Mouse (Mus musculus): ENCODE data around the gene Evc2. TPM values are rescaled to one million over a fixed set of nuclear protein-coding genes. Genes with fewer than 3 reads are reported as not detected.

Gene Evc2
- polyA plus RNA-seq, 1 experiment from 2014 or later, result 21.6 TPM

DNA sequence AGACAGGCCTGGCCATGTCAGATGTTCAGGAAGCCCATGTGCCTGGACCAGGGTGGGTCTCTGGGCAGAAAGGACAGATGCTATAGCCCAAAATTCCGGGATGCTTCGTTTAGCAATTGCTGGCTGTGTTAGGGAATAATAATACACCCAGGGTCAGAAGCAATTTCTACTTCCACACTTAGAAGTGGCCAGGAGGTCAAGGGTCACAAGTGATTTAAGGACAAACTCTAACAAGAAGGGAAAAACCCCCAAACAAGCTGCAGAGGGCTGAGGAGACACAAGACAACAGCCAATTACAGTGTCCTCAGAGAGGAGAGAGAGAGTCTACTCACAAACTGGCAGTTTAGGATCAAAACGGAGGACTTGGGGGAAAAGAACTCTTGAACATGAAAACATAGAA is 3.2 kb upstream of the Evc2 start:
- no peak for TF ChIP-seq CTCF (IDR thresholded peaks at IDR 0.05; ENCODE audit: low read depth)
- H3K27me3 ChIP-seq (ENCODE audit: insufficient read depth, low read length), result no peaks in the 10 kb centered on the region
- DNase-seq (peak; percentile 14), ATAC-seq (ENCODE audit: insufficient read depth) (no peak)
- peaks cover 12% of the 10 kb centered on the region; the same call in 1 of the 2 replicates for H3K36me3 ChIP-seq (ENCODE audit: insufficient read depth)
- no peak overlapping the region for H3K9ac ChIP-seq
- no peaks in the 10 kb centered on the region for H3K9me3 ChIP-seq (ENCODE audit: low read depth, low read length)
- WGBS, result 70% methylated on average over 3 of the region's 3 CpGs
- no peak overlapping the region for H3K27ac ChIP-seq (ENCODE audit: low read depth)
- peaks cover 23% of the 10 kb centered on the region; the same call in 1 of the 2 replicates for H3K4me1 ChIP-seq (ENCODE audit: insufficient read depth)
- no peak overlapping the region; the same call in 1 of the 2 replicates for H3K4me2 ChIP-seq
- H3K4me3 ChIP-seq (ENCODE audit: low read depth, low read length), result no peak overlapping the region

- H3K27ac ChIP-seq (ENCODE audit: low read depth), result peak within 1 kb of the TSS; percentile 79
- DNase-seq, result peak; percentile 90
- H3K9ac ChIP-seq, result peak within 1 kb of the TSS; percentile 77
- no peaks in the 10 kb centered on the region for H3K27me3 ChIP-seq (ENCODE audit: insufficient read depth, low read length)
- peak within 1 kb of the TSS; percentile 88 for H3K4me2 ChIP-seq
- peak within 1 kb of the TSS; percentile 69 for H3K4me3 ChIP-seq (ENCODE audit: low read depth, low read length)
- peaks cover 23% of the 10 kb centered on the region; the same call in 1 of the 2 replicates for H3K4me1 ChIP-seq (ENCODE audit: insufficient read depth)
- no peaks in the 10 kb centered on the region for H3K9me3 ChIP-seq (ENCODE audit: low read depth, low read length)
- ATAC-seq (ENCODE audit: insufficient read depth), result peak; percentile 72
- H3K36me3 ChIP-seq (ENCODE audit: insufficient read depth), result peaks cover 7% of the 10 kb centered on the region; the same call in 1 of the 2 replicates
- TF ChIP-seq CTCF (IDR thresholded peaks at IDR 0.05; ENCODE audit: low read depth), result no peak; the same call in 1 of the 2 replicates
- under 1% methylated on average over 48 of the region's 48 CpGs for WGBS
These were observed 1.7 kb upstream of the Evc2 start, which contains the start of gene Evc for GRCm38 (mm10) chr5:37336485-37337105. TSS of gene Evc (minus strand) at chr5:37336894.

DNA sequence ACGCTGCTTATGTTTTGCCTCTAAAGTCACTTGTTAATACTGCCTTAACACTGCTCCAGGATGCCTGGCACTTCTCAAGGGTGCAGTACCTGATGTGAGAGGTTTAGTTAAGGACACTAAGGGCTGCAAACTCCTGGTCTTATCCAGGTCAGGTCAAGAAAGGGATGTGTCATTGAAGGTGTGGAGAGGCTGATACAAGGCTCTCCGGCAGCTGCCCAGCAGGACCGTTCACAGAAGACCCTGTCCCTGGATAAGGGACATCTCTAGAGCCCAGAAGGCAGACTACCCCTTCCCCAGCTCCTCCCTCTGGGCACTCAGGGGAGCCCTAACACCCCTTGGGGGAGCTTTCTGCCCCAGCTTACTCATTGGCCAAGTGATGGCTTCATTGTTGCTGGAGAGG is 603 bp upstream of the Evc2 start:
- Histone ChIP-seq H3K27me3 (ENCODE audit: insufficient read depth, low read length) (no peaks in the 10 kb centered on the region), H3K4me2 (peak overlapping the region; percentile 88), H3K9me3 (ENCODE audit: low read depth, low read length) (no peaks in the 10 kb centered on the region), H3K9ac (peak overlapping the region; percentile 68), H3K4me1 (ENCODE audit: insufficient read depth) (peaks cover 23% of the 10 kb centered on the region; the same call in 1 of the 2 replicates), H3K4me3 (ENCODE audit: low read depth, low read length) (peak overlapping the region; percentile 63), H3K36me3 (ENCODE audit: insufficient read depth) (no peaks in the 10 kb centered on the region), H3K27ac (ENCODE audit: low read depth) (peak overlapping the region; percentile 79)
- TF ChIP-seq CTCF (IDR thresholded peaks at IDR 0.05; ENCODE audit: low read depth), result no peak
- ATAC-seq (ENCODE audit: insufficient read depth) (no peak), DNase-seq (no peak)
- WGBS, result 67% methylated on average over 3 of the region's 3 CpGs

GRCm38 (mm10) chr5:37343962-37344361 is 5.7 kb downstream of the Evc2 start:
- H3K9me3 ChIP-seq (ENCODE audit: low read depth, low read length), result no peaks in the 10 kb centered on the region
- no peak overlapping the region for H3K9ac ChIP-seq
- TF ChIP-seq CTCF (IDR thresholded peaks at IDR 0.05; ENCODE audit: low read depth), result no peak
- H3K4me2 ChIP-seq, result no peak overlapping the region
- H3K27me3 ChIP-seq (ENCODE audit: insufficient read depth, low read length), result no peaks in the 10 kb centered on the region
- H3K4me1 ChIP-seq (ENCODE audit: insufficient read depth), result 0 out of 2 replicates have a peak, but pooled peaks cover 3% of the 10 kb centered on the region
- no peak overlapping the region for H3K27ac ChIP-seq (ENCODE audit: low read depth)
- DNase-seq, result no peak
- WGBS, result 78% methylated on average over 2 of the region's 2 CpGs
- H3K36me3 ChIP-seq (ENCODE audit: insufficient read depth), result peaks cover 21% of the 10 kb centered on the region; the same call in 1 of the 2 replicates
- H3K4me3 ChIP-seq (ENCODE audit: low read depth, low read length), result no peak overlapping the region
- no peak for ATAC-seq (ENCODE audit: insufficient read depth)

GRCm38 (mm10) chr5:37351791-37352190 is 13.5 kb downstream of the Evc2 start:
- no peak for ATAC-seq (ENCODE audit: insufficient read depth)
- no peak for TF ChIP-seq CTCF (IDR thresholded peaks at IDR 0.05; ENCODE audit: low read depth)
- no peak for DNase-seq
- Histone ChIP-seq H3K4me1 (ENCODE audit: insufficient read depth) (no peaks in the 10 kb centered on the region), H3K9ac (no peak overlapping the region), H3K27me3 (ENCODE audit: insufficient read depth, low read length) (no peaks in the 10 kb centered on the region), H3K4me2 (no peak overlapping the region), H3K27ac (ENCODE audit: low read depth) (no peak overlapping the region), H3K9me3 (ENCODE audit: low read depth, low read length) (no peaks in the 10 kb centered on the region), H3K4me3 (ENCODE audit: low read depth, low read length) (no peak overlapping the region), H3K36me3 (ENCODE audit: insufficient read depth) (peaks cover 53% of the 10 kb centered on the region)
- WGBS, result 96% methylated on average over 2 of the region's 2 CpGs

GRCm38 (mm10) chr5:37354385-37354784 is 16.1 kb downstream of the Evc2 start:
- Histone ChIP-seq H3K9me3 (ENCODE audit: low read depth, low read length) (no peaks in the 10 kb centered on the region), H3K36me3 (ENCODE audit: insufficient read depth) (peaks cover 46% of the 10 kb centered on the region), H3K4me1 (ENCODE audit: insufficient read depth) (no peaks in the 10 kb centered on the region), H3K4me3 (ENCODE audit: low read depth, low read length) (no peak overlapping the region), H3K27ac (ENCODE audit: low read depth) (no peak overlapping the region), H3K27me3 (ENCODE audit: insufficient read depth, low read length) (no peaks in the 10 kb centered on the region), H3K4me2 (no peak overlapping the region), H3K9ac (no peak overlapping the region)
- ATAC-seq (ENCODE audit: insufficient read depth), result no peak
- WGBS, result 79% methylated on average over 4 of the region's 4 CpGs
- peak; percentile 75 for TF ChIP-seq CTCF (IDR thresholded peaks at IDR 0.05; ENCODE audit: low read depth)
- peak; percentile 78 for DNase-seq

DNA sequence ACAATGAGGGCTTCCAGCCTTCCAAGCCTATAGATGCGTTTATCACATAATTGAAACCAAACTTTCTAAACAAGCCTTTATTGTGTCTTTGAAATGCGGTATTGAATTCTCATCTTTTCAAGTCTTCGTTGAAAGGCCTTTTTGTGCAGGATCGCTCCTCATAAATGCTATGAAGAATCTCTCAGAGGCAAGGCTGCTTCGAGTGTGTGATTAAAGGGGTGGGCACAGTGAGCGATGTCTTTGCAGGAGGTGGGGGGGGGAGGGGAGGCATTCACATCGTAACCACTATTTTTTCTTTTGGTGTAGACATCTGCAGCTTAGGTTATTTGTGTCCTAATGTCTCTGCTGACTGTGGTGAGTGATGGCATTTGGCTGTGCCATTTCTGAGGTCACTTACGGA is 17.7 kb downstream of the Evc2 start:
- Histone ChIP-seq H3K36me3 (ENCODE audit: insufficient read depth) (peaks cover 32% of the 10 kb centered on the region), H3K27me3 (ENCODE audit: insufficient read depth, low read length) (no peaks in the 10 kb centered on the region), H3K4me2 (no peak overlapping the region), H3K4me1 (ENCODE audit: insufficient read depth) (no peaks in the 10 kb centered on the region), H3K4me3 (ENCODE audit: low read depth, low read length) (no peak overlapping the region), H3K9me3 (ENCODE audit: low read depth, low read length) (no peaks in the 10 kb centered on the region), H3K9ac (no peak overlapping the region), H3K27ac (ENCODE audit: low read depth) (no peak overlapping the region)
- DNase-seq (no peak), ATAC-seq (ENCODE audit: insufficient read depth) (no peak)
- TF ChIP-seq CTCF (IDR thresholded peaks at IDR 0.05; ENCODE audit: low read depth), result no peak
- WGBS, result 84% methylated on average over 8 of the region's 8 CpGs
